Mouse (Mus musculus) heart, embryonic 16.5 days (tissue): ENCODE measurements at regions not wholly inside any gene's neighbourhood (a gene's known extent, or its start where the extent isn't known, plus 50 kb on each side); places are given as distances from the start of the nearest gene placed in this dataset.
A peak's percentile ranks its signal among the peaks of the same experiment; 100 is the strongest.

ENCODE experiments used
- ATAC-seq: fragments of 200-750 bp; cut with Nextera tagmentation; replicated peaks from 2 replicates; pipeline ENCODE4 v1.8.0; 2017; ENCODE audit warnings: moderate number of reproducible peaks; ENCODE audit not compliant: insufficient read depth, low FRiP score; ENCODE audit errors: extremely low read depth
- H3K27ac ChIP-seq: fragments of 300-500 bp; sonication (generic); 2 replicates; pipeline ENCODE4 v1.5.1; 2014; ENCODE audit warnings: mild to moderate bottlenecking, low read length, control low read depth, moderate library complexity
- H3K27me3 ChIP-seq: fragments of 300-500 bp; sonication (generic); 2 replicates; pipeline ENCODE4 v1.6.1; 2014; ENCODE audit warnings: low read length, mixed read lengths; ENCODE audit not compliant: control insufficient read depth, insufficient read depth
- H3K36me3 ChIP-seq: fragments of 300-500 bp; sonication (generic); 2 replicates; pipeline ENCODE4 v1.6.1; 2014; ENCODE audit not compliant: control insufficient read depth, insufficient read depth
- H3K4me1 ChIP-seq: fragments of 300-500 bp; sonication (generic); 2 replicates; pipeline ENCODE4 v1.6.1; 2014; ENCODE audit warnings: low read length, mixed read lengths; ENCODE audit not compliant: control insufficient read depth, insufficient read depth
- H3K4me2 ChIP-seq: fragments of 300-500 bp; sonication (generic); 2 replicates; pipeline ENCODE4 v1.6.1; 2014; ENCODE audit warnings: low read depth, mild to moderate bottlenecking, control low read depth, low read length
- H3K4me3 ChIP-seq: fragments of 300-500 bp; sonication (generic); 2 replicates; pipeline ENCODE4 v1.5.1; 2014; ENCODE audit warnings: mild to moderate bottlenecking, control low read depth, low read length
- H3K9ac ChIP-seq: fragments of 300-500 bp; sonication (generic); 2 replicates; pipeline ENCODE4 v1.6.1; 2014; ENCODE audit warnings: low read length, control low read depth
- H3K9me3 ChIP-seq: fragments of 300-500 bp; sonication (generic); replicated peaks from 2 replicates; pipeline ENCODE4 v1.6.1; 2016; ENCODE audit warnings: low read length; ENCODE audit not compliant: control insufficient read depth
- WGBS: fragments of 180-500 bp; shearing (Covaris S2); extraction: QIAGEN DNeasy Blood & Tissue Kit; methylation state at CpG from one replicate; pipeline ENCODE4 v1.1.7; 2014; 5-methylcytosine and 5-hydroxymethylcytosine counted together

DNA sequence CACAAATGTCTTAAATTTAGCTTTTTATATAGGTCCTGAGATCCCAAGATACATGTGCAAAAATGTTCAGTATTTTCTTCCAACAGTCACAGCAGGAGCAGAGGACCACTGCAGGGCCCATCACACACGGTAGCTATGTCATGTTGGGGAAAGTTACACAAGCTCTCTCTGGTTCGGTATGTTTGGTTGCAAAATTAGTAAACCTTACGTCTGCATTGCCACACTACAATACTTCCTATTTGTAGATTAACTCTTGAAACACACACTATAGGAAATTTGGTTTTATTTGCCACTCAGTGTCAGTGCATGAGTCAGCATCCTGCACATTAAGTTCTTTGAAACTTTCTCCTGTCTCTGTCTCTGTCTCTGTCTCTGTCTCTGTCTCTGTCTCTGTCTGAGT, 82.0 kb downstream of the Cth start:
- no peaks in the 10 kb centered on the region for H3K36me3 ChIP-seq
- no peaks in the 10 kb centered on the region for H3K9me3 ChIP-seq
- H3K9ac ChIP-seq: no peak overlapping the region
- WGBS: 78% methylated on average over 3 of the region's 3 CpGs
- peaks cover 4% of the 10 kb centered on the region; the same call in 1 of the 2 replicates for H3K4me1 ChIP-seq
- H3K4me2 ChIP-seq: no peak overlapping the region
- H3K4me3 ChIP-seq: no peak overlapping the region
- H3K27ac ChIP-seq: no peak overlapping the region
- no peak for ATAC-seq
- H3K27me3 ChIP-seq: no peaks in the 10 kb centered on the region

DNA sequence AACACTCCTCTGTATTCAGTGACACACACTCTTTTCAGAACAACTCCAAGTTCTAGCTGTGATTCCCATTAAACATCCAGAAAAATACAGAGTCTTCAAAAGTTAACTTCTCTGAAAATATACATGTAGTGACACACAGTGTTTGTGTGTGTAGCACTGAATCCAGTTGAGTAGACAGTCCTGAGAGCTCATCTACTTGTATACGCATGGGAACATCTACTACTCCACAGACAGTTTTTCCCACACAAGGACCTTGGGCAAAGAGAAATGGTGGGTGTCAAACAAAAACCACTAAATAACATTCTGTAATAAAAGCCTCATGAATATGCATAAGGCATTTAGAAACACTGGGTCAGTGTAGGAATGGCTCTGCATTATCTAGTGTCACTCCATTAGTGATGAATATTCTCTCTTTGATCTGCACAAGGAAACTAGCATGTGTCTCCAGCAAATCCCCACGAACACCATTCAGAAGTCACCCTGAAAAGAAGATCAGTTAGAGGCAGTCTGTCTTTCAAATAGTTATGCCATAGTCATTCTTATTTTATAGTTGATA, 83.6 kb downstream of the Cth start:
- Histone ChIP-seq H3K36me3 (no peaks in the 10 kb centered on the region), H3K4me3 (no peak overlapping the region), H3K27ac (no peak overlapping the region), H3K4me1 (no peaks in the 10 kb centered on the region), H3K9me3 (no peaks in the 10 kb centered on the region), H3K4me2 (no peak overlapping the region), H3K27me3 (no peaks in the 10 kb centered on the region), H3K9ac (no peak overlapping the region)
- 77% methylated on average over 2 of the region's 2 CpGs for WGBS
- ATAC-seq: no peak

GRCm38 (mm10) chr3:157804307-157804706, 120.6 kb downstream of the Cth start:
- no peaks in the 10 kb centered on the region for H3K27me3 ChIP-seq
- WGBS: 46% methylated on average over 3 of the region's 3 CpGs
- ATAC-seq: no peak

DNA sequence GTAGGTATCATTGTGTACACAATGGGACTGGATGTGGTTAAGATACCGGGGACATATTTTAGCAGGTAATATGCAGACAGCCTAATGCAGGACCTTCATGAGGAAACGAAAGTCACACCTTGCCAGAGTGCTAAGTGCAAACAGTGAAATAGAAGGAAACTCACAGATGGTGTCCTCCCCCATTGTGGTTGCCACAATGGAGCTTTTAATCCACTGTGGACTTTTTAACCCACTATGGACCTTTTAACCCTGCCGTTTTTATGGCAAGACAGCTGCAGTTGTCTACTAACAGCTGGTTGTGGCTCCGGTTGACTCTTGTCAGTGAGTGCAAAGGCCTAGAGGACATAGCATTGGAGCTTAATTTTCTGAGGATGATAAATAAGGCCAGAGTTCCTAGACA, 121.5 kb downstream of the Cth start:
- WGBS: 74% methylated on average over 4 of the region's 4 CpGs
- no peak overlapping the region for H3K27ac ChIP-seq
- no peaks in the 10 kb centered on the region for H3K27me3 ChIP-seq
- no peak for ATAC-seq
- no peak overlapping the region for H3K9ac ChIP-seq
- no peak overlapping the region for H3K4me2 ChIP-seq
- no peaks in the 10 kb centered on the region for H3K4me1 ChIP-seq
- H3K4me3 ChIP-seq: no peak overlapping the region
- no peaks in the 10 kb centered on the region for H3K36me3 ChIP-seq
- no peaks in the 10 kb centered on the region for H3K9me3 ChIP-seq

More at GRCm38 (mm10) chr3:157804307-157804706, 120.6 kb downstream of the Cth start:
- Histone ChIP-seq H3K9ac (no peak overlapping the region), H3K36me3 (no peaks in the 10 kb centered on the region), H3K4me3 (no peak overlapping the region), H3K4me1 (no peaks in the 10 kb centered on the region), H3K9me3 (no peaks in the 10 kb centered on the region), H3K27ac (no peak overlapping the region), H3K4me2 (no peak overlapping the region)

GRCm38 (mm10) chr3:157787559-157788256, 137.2 kb downstream of the Cth start:
- H3K9me3 ChIP-seq: no peaks in the 10 kb centered on the region
- no peak overlapping the region for H3K4me3 ChIP-seq
- no peaks in the 10 kb centered on the region for H3K27me3 ChIP-seq
- ATAC-seq: no peak; the same call in 1 of the 2 replicates
- H3K9ac ChIP-seq: no peak overlapping the region
- 40% methylated on average over 4 of the region's 4 CpGs for WGBS
- H3K27ac ChIP-seq: no peak overlapping the region
- no peaks in the 10 kb centered on the region for H3K36me3 ChIP-seq
- H3K4me2 ChIP-seq: no peak overlapping the region
- no peaks in the 10 kb centered on the region for H3K4me1 ChIP-seq

DNA sequence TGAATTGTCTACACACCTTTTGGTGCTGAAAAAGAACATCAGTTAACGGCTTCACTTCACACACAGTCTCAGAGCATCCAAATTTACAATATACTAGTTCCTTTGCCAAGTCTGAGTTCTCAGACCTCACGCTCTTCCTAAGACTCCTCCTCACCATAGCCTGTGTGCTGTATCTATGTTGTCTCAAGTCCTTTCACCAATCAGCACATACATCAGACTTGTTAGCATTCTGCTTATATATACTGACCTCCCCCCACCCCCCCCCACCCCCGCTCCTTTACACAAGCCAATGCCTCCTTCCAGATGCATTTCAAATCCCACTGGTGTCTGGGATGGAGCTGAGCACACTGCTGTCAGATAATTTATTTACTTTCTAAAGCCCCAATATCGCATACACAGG, 143.8 kb downstream of the Cth start:
- Histone ChIP-seq H3K36me3 (no peaks in the 10 kb centered on the region), H3K4me3 (no peak overlapping the region), H3K4me2 (no peak overlapping the region), H3K4me1 (no peaks in the 10 kb centered on the region), H3K9me3 (no peaks in the 10 kb centered on the region), H3K27me3 (no peaks in the 10 kb centered on the region), H3K27ac (no peak overlapping the region), H3K9ac (no peak overlapping the region)
- no peak for ATAC-seq
- WGBS: 41% methylated on average over 4 of the region's 4 CpGs

DNA sequence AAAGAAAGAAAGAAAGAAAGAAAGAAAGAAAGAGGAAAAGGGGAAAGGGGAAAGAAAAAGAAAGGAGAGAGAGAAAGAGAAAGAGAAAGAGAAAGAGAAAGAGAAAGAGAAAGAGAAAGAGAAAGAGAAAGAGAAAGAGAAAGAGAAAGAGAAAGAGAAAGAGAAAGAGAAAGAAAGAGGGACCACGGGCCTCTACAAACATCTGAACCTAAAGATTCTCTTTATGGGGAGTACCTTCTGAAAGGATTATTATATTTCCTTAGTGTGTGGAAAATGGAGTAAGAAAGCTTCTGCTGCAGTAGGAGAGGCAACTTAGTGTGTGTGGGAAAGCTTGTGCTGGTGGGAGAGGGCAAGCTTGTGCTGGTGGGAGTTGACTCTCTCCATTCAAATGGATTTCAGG, 147.1 kb downstream of the Cth start:
- Histone ChIP-seq H3K27me3 (no peaks in the 10 kb centered on the region), H3K4me1 (no peaks in the 10 kb centered on the region), H3K27ac (no peak overlapping the region), H3K9ac (no peak overlapping the region), H3K4me3 (no peak overlapping the region), H3K9me3 (no peaks in the 10 kb centered on the region), H3K4me2 (no peak overlapping the region), H3K36me3 (no peaks in the 10 kb centered on the region)
- WGBS: 88% methylated on average over 1 of the region's 1 CpGs
- ATAC-seq: no peak

DNA sequence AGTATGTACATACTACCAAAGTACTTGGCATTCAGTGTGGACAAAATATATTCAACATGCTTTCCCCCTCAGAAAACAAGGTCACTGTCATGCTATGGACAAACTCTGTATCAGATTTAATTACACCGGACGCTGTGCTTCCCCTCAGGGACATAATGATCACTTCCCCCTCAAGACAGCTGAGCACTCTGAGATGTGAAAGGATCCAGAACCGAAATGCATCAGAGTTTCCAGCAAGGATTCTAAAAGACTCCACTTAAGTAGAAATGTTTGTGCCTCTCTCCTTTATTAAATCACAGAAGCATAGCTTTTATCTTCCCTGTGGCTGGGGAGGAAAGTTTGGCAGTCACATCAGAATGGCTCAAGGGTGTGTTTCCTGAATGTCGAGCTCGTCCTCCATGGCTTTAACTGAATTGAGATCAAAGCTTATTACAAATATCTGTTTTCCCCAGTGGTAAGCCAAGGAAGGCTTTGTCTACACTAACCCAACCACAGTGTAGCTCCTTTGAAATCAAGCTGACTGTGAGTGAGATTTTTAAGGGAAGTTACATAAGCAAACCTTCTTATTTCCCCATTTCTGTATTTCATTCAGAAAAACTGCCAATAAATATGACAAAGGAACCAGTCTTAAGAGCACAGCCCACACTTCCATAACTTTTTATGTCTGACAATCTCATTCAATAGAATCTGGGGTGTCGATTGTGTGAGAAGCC, 161.2 kb downstream of the Cth start:
- Histone ChIP-seq H3K36me3 (no peaks in the 10 kb centered on the region), H3K9ac (no peak overlapping the region), H3K9me3 (no peaks in the 10 kb centered on the region), H3K4me3 (no peak overlapping the region), H3K27ac (peak overlapping the region; percentile 49), H3K4me2 (no peak overlapping the region), H3K4me1 (no peaks in the 10 kb centered on the region; the same call in 1 of the 2 replicates), H3K27me3 (no peaks in the 10 kb centered on the region)
- WGBS: 20% methylated on average over 6 of the region's 6 CpGs
- ATAC-seq: 0 out of 2 replicates have a peak, but pooled peaks have one; percentile 6

GRCm38 (mm10) chr3:157759856-157760255, 165.0 kb downstream of the Cth start:
- no peaks in the 10 kb centered on the region for H3K36me3 ChIP-seq
- no peaks in the 10 kb centered on the region for H3K9me3 ChIP-seq
- 94% methylated on average over 1 of the region's 1 CpGs for whole genome bisulfite sequencing
- no peaks in the 10 kb centered on the region for H3K27me3 ChIP-seq
- H3K4me3 ChIP-seq: no peak overlapping the region
- no peak for ATAC-seq
- H3K9ac ChIP-seq: no peak overlapping the region
- H3K27ac ChIP-seq: no peak overlapping the region
- H3K4me1 ChIP-seq: no peaks in the 10 kb centered on the region; the same call in 1 of the 2 replicates
- H3K4me2 ChIP-seq: no peak overlapping the region
